Mouse (Mus musculus): ENCODE measurements at regions not wholly inside any gene's neighbourhood (a gene's known extent, or its start where the extent isn't known, plus 50 kb on each side); places are given as distances from the start of the nearest gene placed in this dataset.
A peak's percentile ranks its signal among the peaks of the same experiment; 100 is the strongest.

GRCm38 (mm10) chr10:109140421-109140938 lies 129.7 kb upstream of the Syt1 start:
- no peak for DNase-seq

- DNase-seq, result no peak
Measured at GRCm38 (mm10) chr10:109136763-109137732, 126.3 kb upstream of the Syt1 start.

- no peak for DNase-seq
Measured at GRCm38 (mm10) chr10:109134521-109134920, 123.7 kb upstream of the Syt1 start.

GRCm38 (mm10) chr10:109132091-109132573 lies 121.3 kb upstream of the Syt1 start:
- no peak for DNase-seq

GRCm38 (mm10) chr10:109129552-109130110 lies 118.8 kb upstream of the Syt1 start:
- DNase-seq, result no peak

- DNase-seq, result no peak
Measured at GRCm38 (mm10) chr10:109129068-109129467, 118.3 kb upstream of the Syt1 start.

GRCm38 (mm10) chr10:109126699-109127098 lies 115.9 kb upstream of the Syt1 start:
- DNase-seq, result no peak

GRCm38 (mm10) chr10:109117143-109117542 lies 106.4 kb upstream of the Syt1 start:
- peak; percentile 14 for DNase-seq

GRCm38 (mm10) chr10:109115013-109115627 lies 104.3 kb upstream of the Syt1 start:
- no peak for DNase-seq

GRCm38 (mm10) chr10:109105781-109106180 lies 95.0 kb upstream of the Syt1 start:
- no peak for DNase-seq

GRCm38 (mm10) chr10:109092219-109092618 lies 81.4 kb upstream of the Syt1 start:
- DNase-seq, result no peak

GRCm38 (mm10) chr10:109079773-109080172 lies 69.0 kb upstream of the Syt1 start:
- DNase-seq, result no peak

GRCm38 (mm10) chr10:109074218-109074617 lies 63.4 kb upstream of the Syt1 start:
- no peak for DNase-seq

All from right cerebral cortex, postnatal 14 days (tissue).